Mouse (Mus musculus) stomach, postnatal 0 days (tissue): ENCODE measurements around the gene Agpat4. TPM values are rescaled to one million over a fixed set of nuclear protein-coding genes. Genes with fewer than 3 reads are reported as not detected.

ENCODE experiments used
- ATAC-seq: fragments of 200-750 bp; cut with Nextera tagmentation; 2 replicates; pipeline ENCODE4 v1.8.0; 2017; ENCODE audit not compliant: low FRiP score, low TSS enrichment
- DNase-seq: peaks from one replicate; pipeline ENCODE4 v3.0.0-alpha.2; 2016; ENCODE audit warnings: low spot score
- H3K27ac ChIP-seq: fragments of 300-500 bp; sonication (generic); replicated peaks from 2 replicates; pipeline ENCODE4 v1.5.1; 2014; ENCODE audit warnings: mild to moderate bottlenecking, control low read depth
- H3K27me3 ChIP-seq: fragments of 300-500 bp; sonication (generic); 2 replicates; pipeline ENCODE4 v1.6.1; 2014; ENCODE audit warnings: low read length; ENCODE audit not compliant: control insufficient read depth, insufficient read depth
- H3K36me3 ChIP-seq: fragments of 300-500 bp; sonication (generic); 2 replicates; pipeline ENCODE4 v1.6.1; 2014; ENCODE audit warnings: low read length, mixed read lengths; ENCODE audit not compliant: control insufficient read depth, insufficient read depth
- H3K4me1 ChIP-seq: fragments of 300-500 bp; sonication (generic); replicated peaks from 2 replicates; pipeline ENCODE4 v1.6.1; 2014; ENCODE audit warnings: antibody characterized with exemption; ENCODE audit not compliant: control insufficient read depth, insufficient read depth
- H3K4me2 ChIP-seq: fragments of 300-500 bp; sonication (generic); replicated peaks from 2 replicates; pipeline ENCODE4 v1.6.1; 2014; ENCODE audit warnings: low read depth, mild to moderate bottlenecking, control low read depth, moderate library complexity
- H3K4me3 ChIP-seq: fragments of 300-500 bp; sonication (generic); 2 replicates; pipeline ENCODE4 v1.5.1; 2014; ENCODE audit warnings: low read depth, low read length, control low read depth
- H3K9ac ChIP-seq: fragments of 300-500 bp; sonication (generic); 2 replicates; pipeline ENCODE4 v1.6.1; 2014; ENCODE audit warnings: mild to moderate bottlenecking, low read length, control low read depth, mixed read lengths
- H3K9me3 ChIP-seq: fragments of 300-500 bp; sonication (generic); 2 replicates; pipeline ENCODE4 v1.6.1; 2016; ENCODE audit warnings: low read length; ENCODE audit not compliant: control insufficient read depth
- CTCF ChIP-seq: IDR thresholded peaks from 2 replicates; pipeline ENCODE4 v1.5.1; 2016; ENCODE audit warnings: antibody characterized with exemption, low read depth, mild to moderate bottlenecking, moderate library complexity
- EP300 ChIP-seq: optimal IDR thresholded peaks from 2 replicates; pipeline ENCODE3; 2016; ENCODE audit warnings: antibody characterized with exemption
- WGBS: fragments of 180-500 bp; shearing (Covaris S2); extraction: QIAGEN DNeasy Blood & Tissue Kit; methylation state at CpG from one replicate; pipeline ENCODE4 v1.1.7; 2014; 5-methylcytosine and 5-hydroxymethylcytosine counted together
- polyA plus RNA-seq: library from polyadenylated mRNA; unstranded; fragments of >200 nt; fragmentation: Nextera tagmentation; extraction: Ambion mirVana; gene quantifications from 2 replicates; pipeline ENCODE4 v1.2.1, GENCODE M21; 2015

Agpat4 gene
- polyA plus RNA-seq, 1 experiment from 2014 or later = 18.7 TPM

DNA sequence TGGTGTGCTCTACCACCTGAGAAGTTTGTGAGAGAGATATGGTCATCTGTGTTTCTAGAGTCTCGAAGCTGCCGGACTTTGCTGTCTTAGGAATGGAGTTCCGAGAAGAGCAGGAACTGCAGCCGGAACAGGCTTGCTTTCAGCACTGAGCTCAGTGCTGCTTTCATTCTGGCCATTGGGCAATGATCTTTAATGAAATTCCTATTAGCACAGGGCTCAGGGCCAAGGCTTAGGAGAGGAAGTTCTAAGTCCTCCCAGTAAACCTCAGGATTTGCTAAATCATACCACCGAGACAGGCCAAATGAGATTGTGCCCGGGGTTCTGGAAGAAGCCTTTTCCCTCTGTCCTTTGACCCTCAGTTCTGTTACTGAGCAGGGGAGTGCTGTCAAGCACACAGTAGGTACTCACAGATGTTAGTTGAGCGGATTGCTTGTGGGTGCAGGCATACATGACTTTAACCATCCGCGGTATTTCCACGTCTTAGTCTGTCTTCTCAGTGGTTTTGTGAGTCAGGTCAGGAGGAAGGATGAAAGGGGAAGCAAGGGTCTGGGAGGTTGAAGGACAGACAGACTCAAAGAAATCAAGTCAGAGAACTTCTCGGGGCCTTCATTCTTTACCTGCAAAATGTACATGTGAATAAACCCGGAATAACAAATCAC is 16.6 kb downstream of the Agpat4 start:
- Histone ChIP-seq H3K4me2 (no peak overlapping the region), H3K4me1 (no peaks in the 10 kb centered on the region), H3K4me3 (no peak overlapping the region), H3K27ac (no peak overlapping the region), H3K9me3 (no peaks in the 10 kb centered on the region), H3K9ac (no peak overlapping the region), H3K27me3 (no peaks in the 10 kb centered on the region), H3K36me3 (no peaks in the 10 kb centered on the region; the same call in 1 of the 2 replicates)
- ATAC-seq (no peak), DNase-seq (no peak)
- no peak for TF ChIP-seq EP300
- no peak for TF ChIP-seq CTCF
- WGBS = 84% methylated on average over 12 of the region's 12 CpGs

DNA sequence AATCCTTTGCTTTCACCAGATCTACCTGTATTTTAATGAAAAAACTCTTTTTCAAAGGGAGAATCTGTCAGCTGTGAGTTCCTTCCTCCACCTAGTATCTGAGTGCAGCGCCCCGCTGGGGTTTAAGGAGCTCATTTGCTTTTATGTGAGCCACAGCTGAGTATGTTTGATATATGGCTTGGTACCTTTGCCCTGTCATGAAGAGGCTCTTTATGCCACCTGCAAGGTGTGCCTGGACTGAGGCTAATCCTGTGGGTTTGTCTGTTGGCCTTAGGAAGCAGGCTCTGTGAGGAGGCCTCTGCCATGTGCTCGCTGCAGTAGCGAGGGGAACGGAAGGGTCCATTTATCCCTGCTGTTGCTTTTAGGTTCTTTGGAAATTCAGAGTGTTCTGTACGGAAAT is 19.9 kb downstream of the Agpat4 start:
- no peak overlapping the region for H3K4me3 ChIP-seq
- H3K27me3 ChIP-seq = no peaks in the 10 kb centered on the region
- ATAC-seq (no peak), DNase-seq (no peak)
- H3K4me2 ChIP-seq = no peak overlapping the region
- H3K4me1 ChIP-seq = no peaks in the 10 kb centered on the region
- no peak overlapping the region for H3K27ac ChIP-seq
- H3K36me3 ChIP-seq = no peaks in the 10 kb centered on the region
- no peaks in the 10 kb centered on the region for H3K9me3 ChIP-seq
- TF ChIP-seq EP300 (no peak), CTCF (no peak)
- H3K9ac ChIP-seq = no peak overlapping the region
- WGBS = 88% methylated on average over 6 of the region's 6 CpGs

GRCm38 (mm10) chr17:12143948-12144364 is 25.5 kb downstream of the Agpat4 start:
- Histone ChIP-seq H3K27me3 (no peaks in the 10 kb centered on the region), H3K9ac (no peak overlapping the region), H3K36me3 (no peaks in the 10 kb centered on the region), H3K4me1 (no peaks in the 10 kb centered on the region), H3K27ac (peak overlapping the region; percentile 40; the same call in 1 of the 2 replicates), H3K4me3 (no peak overlapping the region), H3K4me2 (no peak overlapping the region), H3K9me3 (no peaks in the 10 kb centered on the region)
- peak; percentile 49; the same call in 1 of the 2 replicates for ATAC-seq
- no peak for DNase-seq
- 54% methylated on average over 5 of the region's 5 CpGs for WGBS
- TF ChIP-seq CTCF = no peak
- TF ChIP-seq EP300 = no peak

DNA sequence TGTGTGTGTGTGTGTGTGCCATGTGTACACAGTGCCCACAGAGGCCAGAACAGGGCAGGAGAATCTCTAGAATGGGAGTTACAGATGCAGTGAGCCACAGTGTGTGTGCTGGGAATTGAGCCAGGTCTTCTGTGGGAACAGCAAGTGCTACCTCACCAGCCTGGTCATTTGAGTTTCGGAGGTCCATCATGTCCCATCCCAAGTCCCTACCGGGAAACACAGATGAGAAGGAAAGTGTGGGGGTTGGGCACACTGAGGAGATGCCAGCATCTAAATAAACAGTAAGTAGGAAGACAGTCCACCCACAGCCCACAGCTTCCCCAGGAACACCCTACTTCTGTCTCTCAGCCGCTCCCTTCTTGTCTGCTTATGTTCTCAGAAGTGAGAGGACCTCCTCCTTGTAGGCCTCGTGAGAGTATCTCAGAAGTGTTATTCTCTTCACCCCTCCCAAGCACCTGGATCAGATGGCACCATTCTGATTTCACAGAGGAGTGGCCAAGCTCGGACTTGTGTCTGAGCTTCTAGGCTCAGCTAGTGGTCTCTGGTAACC is 27.7 kb downstream of the Agpat4 start:
- Histone ChIP-seq H3K27ac (no peak overlapping the region), H3K36me3 (no peaks in the 10 kb centered on the region), H3K9me3 (no peaks in the 10 kb centered on the region), H3K4me1 (no peaks in the 10 kb centered on the region), H3K27me3 (no peaks in the 10 kb centered on the region), H3K4me2 (no peak overlapping the region), H3K9ac (no peak overlapping the region), H3K4me3 (no peak overlapping the region)
- ATAC-seq (no peak), DNase-seq (no peak)
- 77% methylated on average over 5 of the region's 5 CpGs for WGBS
- no peak for TF ChIP-seq EP300
- TF ChIP-seq CTCF = no peak

DNA sequence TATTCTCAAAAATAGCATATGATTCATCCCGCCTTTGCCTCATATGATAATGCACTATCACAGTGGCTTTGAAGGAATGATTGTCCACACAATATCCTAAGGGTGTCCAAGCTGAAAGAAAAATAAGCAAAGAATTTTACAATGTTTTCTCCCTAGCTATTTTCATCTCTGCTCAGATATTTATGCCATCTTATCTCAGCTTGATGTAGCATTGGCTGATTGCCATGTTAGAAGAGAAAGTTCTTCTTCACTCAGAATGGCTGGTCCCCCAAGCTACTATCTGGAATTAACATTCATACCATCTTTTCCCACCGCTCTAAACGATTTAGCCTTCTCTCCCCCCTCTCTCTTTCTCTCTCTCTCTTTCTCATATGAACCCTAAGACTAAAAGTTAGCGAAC is 29.3 kb downstream of the Agpat4 start:
- H3K4me1 ChIP-seq = no peaks in the 10 kb centered on the region
- H3K4me3 ChIP-seq = no peak overlapping the region
- ATAC-seq (no peak), DNase-seq (no peak)
- no peak overlapping the region for H3K9ac ChIP-seq
- no peaks in the 10 kb centered on the region for H3K27me3 ChIP-seq
- no peak overlapping the region for H3K4me2 ChIP-seq
- WGBS = 88% methylated on average over 4 of the region's 4 CpGs
- no peak overlapping the region for H3K27ac ChIP-seq
- no peaks in the 10 kb centered on the region for H3K36me3 ChIP-seq
- H3K9me3 ChIP-seq = no peaks in the 10 kb centered on the region
- TF ChIP-seq EP300 (no peak), CTCF (no peak)

GRCm38 (mm10) chr17:12149232-12149861 is 30.8 kb downstream of the Agpat4 start:
- no peak overlapping the region for H3K4me2 ChIP-seq
- no peaks in the 10 kb centered on the region for H3K9me3 ChIP-seq
- no peak overlapping the region for H3K27ac ChIP-seq
- DNase-seq (no peak), ATAC-seq (peak; percentile 88)
- TF ChIP-seq EP300 = no peak
- TF ChIP-seq CTCF = no peak
- H3K9ac ChIP-seq = no peak overlapping the region
- H3K4me1 ChIP-seq = no peaks in the 10 kb centered on the region
- H3K27me3 ChIP-seq = no peaks in the 10 kb centered on the region
- H3K4me3 ChIP-seq = no peak overlapping the region
- H3K36me3 ChIP-seq = no peaks in the 10 kb centered on the region
- 65% methylated on average over 6 of the region's 6 CpGs for WGBS
